Mouse (Mus musculus): ENCODE results near the gene Vps26c.

The Vps26c gene

DNA sequence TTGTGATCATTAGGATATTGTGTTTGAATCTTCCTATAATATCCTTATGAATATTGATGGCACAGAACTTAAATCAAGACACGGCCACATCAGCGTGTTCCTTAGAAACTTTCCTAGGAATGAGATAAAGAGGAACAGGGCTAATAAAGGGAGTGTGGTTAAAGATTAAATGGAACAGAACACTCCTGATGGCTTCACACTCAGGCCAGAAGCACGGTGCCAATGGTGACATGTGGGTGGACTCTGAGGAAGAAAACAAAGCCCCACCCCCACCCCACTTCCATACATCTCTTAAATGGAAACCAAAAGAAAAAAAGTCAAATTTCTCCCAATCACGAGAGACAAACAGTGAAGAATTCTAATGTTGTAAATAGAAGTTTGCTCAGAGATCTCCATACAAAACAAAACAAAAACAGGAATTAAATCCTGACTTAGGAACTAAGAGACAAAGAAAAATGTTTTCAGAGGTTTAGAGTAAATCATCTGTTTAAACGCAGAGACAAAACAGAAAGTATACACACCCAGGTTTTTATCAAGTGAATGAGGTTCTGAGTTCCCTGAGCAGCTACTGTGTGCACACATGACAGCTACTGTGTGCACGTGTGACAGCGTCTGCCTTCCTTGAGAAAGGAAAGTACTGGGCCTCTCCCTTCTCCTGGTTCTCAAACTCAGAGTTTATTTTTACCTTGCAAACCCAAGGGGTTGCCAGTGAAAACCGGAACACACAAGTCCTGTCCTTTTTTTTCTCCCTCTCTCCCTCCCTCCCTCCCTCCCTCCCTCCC lies 19.3 kb upstream of the Vps26c start:
- DNase-seq = peak; percentile 27

DNA sequence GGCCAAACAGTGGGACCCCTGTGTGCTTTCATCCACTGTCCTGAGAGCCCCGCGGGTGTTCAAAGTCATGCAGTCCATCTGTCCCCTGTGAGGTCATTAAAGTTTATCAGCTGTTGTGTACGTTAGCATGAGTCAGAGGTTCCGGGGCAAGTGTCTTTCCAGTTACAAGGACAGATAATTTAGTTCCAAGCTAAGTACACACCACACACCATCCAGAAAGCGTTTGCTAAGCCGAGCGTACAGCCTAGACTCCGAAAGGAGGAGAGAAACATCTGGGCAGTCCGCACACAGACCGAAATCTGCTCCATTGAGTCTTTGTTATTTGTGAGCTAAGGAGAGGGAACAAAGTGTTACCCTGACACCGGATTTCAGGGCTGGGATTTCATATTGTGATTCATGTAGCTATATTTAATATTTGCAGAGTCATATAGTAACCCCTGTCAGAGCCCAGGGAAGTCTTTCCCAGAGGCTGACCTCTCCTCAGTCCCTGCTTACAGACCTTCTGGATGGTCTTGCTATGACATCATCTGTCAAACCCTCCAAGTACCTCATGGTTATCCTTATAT lies 18.0 kb upstream of the Vps26c start:
- no peak for DNase-seq

DNA sequence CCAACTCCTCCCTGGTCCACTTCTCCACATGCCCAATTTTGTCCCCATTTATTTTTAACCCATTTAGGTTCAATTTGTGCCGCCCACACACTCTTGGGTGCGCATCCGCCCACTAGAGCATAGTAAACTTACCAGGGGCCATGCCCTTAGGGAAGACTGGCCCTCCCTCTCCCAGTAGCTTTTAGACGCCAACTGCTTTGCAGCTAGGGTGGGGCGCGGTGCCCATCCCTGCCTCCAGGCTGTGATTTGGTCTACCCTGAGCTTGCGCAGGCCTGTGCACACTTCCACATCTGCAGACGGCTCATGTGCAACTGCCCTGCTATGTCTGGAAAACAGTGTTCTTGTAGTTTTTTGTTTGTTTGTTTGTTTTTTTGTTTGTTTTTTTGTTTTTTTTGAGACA lies 16.3 kb upstream of the Vps26c start:
- DNase-seq = no peak

DNA sequence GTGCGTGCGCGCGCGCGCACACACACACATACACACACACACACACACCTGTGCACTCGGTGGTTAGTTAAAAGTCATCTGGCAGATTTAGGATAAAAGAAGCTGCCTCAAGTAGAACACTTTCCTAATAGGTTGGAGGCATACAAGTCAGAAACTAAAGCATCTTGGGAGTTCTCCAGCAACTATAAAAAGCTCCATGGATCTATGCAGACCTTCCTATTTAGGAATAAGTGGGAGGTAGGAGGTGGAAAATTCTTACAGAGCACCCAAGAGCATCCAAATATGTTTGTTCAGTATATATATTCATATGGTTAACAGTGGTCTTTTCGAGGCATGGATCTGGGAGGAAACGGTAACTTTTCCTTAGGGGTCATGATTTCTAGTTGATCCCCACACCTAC lies 13.5 kb upstream of the Vps26c start:
- no peak for DNase-seq

DNA sequence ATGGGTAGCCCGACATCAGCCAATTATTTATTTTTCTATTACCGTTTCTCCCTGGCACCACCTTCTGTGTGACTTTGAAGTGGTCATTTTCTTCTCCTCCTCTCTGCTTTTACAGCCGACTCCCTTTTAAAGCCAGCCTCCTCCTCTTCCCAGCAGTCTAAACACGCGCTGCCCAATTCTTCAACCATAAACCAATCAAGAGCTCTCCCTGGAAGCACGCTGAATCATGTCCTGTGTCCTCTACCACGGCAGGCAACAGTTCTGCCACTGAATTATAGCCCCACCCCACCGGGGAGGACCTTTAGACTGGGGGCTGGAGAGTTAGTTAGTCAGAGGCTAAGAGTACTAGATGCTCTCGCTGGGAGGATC lies 10.5 kb upstream of the Vps26c start:
- DNase-seq = peak; percentile 71

DNA sequence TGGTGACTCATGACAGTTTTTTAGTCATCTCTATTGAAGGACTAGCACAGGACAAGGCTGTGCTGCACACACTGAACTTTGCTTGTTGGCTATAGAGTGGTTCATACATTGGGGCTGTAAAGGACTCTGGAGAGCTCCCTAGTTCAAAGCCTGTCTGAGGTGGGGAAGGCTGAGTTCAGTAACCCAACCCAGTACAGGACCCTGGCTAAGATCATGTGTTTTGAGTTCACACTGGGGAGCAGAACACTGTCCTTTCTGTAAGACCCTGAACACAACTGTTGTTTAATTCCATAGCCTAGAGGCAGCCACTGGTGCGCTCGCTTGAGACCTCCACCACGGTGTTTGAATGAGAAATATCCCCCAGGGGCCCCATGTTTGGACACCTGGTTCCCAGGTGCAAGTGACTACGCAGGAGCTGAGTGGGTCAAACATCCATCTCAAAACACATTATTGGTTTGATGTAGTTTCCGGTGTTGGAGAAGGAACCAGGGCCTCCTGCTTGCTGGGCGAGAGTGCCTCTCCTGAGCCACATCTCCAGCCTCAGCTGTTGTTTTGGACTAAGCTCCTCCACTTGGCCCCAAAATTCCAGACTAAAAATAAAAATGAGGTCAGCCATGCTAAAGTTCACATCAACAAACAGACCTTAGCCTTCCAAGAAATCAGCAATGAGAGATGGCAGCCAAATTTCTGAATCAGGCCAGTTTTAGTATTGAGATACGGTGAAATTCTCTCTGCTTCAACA lies 10.0 kb upstream of the Vps26c start:
- DNase-seq = peak; percentile 76

DNA sequence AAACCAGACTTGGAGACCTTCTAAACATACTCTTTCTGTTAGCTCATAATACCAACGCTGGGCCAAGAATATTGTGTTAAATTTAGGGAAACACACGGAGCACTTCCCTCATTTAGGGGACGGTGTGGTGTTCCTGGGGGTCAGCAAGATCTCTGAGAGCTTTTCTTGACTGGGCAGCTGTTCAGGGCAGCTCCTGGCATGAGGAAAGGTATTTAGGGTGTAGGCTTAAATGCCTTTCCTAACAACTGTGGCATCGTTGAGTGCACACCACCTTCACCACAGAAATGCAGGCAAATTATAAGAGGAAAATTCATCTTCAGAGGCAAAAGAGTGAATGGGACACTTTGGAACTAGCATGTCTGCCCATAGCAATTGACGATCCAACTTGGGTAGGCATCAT lies 9.1 kb upstream of the Vps26c start:
- no peak for DNase-seq

DNA sequence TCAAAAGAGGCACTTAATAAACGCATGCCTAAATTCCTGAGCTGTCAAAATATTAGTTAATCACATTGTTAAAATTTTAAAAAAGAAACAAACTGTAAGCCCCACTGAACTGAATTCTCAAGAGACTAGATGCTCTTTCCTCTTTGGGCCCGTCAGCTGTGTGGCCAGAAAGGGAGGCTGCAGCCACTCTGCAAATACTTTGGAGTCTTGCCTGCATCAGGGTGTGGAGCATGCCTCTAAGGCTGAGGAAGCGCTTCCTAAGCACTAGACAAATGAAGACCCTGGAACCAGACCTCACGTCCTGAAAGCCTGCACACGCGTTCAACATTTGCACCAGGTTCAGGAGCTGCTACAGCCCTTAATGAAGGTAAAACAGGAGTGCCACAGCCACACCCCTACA lies 7.0 kb upstream of the Vps26c start:
- DNase-seq = no peak

DNA sequence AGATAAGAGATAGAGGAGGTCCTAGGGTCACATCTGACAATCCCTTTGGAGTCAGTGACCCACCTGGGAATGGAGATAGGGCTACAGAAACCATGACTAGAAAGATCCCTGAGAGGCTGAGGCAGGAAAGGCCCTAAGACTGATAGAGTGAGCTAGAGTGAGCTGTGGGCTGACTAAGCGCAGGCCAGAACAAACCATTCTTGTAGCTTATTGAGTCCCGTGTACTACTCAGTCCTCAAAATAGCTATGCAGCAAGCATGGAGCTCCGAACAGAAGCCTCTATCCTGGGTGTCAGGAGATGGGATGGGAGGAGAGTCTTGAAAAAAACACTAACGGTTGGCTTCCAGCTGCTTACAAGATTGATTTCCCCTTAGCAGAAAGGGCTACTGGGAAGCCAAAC lies 4.6 kb upstream of the Vps26c start:
- DNase-seq = no peak

DNA sequence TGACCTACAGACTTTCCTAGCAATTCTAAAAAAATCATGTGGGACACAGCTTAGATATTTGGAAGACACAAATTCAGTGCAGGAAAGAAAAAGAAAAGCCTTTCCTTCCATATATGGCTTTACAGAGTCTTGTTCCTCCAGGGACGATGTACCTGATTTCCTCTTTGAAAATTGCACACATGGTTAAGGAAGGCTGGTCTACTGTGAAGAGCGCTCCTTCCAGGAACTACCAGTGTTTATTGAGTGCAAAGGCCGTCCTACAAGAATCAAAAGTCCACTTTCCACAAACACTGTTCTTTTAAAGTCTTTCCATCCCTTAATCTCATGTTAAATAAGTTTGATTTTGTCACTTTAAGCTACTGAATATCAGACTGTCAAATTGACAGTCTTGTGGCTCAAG lies 916 bp upstream of the Vps26c start:
- peak; percentile 40 for DNase-seq

DNA sequence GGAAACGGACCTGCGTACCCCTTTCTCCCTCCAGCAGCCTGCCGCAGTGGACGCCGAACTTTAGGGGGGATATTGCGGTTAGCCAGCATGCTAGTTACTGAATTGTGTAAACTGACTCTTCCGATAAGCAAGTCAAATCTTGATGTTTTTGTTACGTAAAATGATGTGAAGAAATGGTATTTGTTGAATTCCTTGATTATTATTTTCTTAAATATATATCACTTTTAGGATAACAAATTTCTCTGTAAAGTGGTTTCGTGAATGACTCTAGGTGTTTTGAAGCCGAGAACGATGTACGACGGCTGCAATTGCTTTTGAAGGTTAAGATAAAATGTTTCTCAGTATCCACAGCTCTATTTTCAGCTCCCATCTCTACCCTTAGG lies 513 bp upstream of the Vps26c start:
- DNase-seq = peak; percentile 24

DNA sequence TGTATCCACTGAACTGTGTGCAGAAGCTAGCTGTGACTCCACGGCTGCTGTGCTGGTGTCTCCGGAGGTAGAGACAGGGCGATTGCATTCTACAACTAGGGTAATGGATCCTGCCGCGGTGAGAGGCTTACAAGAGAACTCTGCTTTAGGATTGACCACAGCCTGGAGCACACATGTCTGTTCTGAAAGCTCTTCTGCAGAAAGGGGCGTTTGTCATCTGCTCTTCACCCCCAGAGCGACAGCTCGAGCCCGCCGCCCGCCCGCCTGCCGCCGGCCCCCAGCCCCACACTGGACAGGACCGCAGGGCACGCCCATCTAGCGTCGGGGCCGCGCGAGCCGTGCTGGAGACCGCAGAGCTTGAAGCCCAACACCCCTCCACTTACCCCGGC lies 681 bp downstream of the Vps26c start:
- no peak for DNase-seq

DNA sequence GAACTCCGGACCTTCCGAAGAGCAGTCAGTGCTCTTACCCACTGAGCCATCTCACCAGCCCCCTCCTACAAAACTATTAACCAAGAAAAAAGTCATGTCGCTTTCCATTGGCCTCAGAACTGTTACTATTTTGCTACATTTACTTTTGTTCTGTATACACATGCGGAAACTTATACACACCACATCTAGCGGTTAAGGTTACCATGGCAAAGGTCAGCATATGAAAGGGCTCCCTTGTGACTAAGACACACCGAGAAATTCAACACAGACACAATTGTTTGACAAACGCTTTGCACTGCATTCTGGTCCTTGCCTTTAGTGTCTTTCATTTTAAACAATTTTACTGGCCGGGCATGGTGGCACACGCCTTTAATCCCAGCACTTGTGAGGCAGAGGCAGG lies 1.9 kb downstream of the Vps26c start:
- DNase-seq = no peak

DNA sequence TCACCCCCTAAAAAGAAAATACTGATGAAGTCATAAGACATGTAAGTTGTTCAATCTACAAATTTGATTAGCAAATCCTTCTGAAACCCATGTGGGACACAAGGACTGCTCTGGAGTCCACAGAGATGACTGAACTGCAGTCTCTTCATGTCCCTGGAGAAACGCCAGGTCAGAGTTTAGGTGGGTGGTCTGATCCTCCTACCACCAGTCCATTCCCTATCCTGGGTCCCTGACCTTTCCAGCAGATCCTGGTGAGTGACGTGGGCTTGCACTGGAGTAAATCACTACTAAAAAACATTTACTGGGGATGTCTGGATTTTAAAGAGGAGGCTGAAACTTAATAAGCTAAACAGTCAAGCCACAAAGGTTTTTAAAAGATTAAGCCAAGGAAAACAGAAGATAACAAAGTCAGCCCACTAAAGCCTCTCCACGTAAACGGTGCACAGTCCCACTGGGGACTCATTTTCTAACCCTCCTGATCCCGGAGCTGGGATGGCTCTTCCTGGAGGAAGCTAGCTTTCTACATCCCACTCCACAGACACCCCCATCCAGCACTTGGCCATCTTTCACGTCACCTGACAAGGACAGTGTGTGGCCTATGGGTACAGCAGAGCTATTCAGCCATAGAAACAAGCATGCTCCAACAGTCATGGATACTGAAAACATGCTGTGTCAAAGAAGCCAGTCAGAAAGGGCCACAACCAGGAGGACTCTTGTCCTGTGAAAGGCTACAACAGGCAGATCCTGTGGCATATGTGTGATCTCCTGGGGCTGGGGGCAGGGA lies 2.8 kb downstream of the Vps26c start:
- DNase-seq = no peak

DNA sequence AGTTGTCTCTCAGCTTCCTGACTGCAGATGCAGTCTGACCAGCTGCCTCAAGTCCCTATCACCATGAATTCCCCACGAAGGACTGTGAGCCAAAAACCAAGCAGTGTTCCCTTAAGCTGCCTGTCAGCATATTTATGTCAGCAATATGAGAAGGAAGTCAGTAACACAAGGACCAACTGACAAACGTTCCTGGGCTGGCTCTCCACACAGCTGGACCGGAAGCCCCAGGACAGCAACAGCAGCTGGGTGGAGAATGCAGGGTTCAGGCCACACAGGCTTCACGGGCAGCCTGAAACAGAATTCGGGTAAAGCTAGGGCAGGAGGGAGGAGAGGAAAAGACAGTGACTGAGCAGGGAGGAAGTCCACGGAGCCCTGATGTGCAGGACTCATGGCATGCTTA lies 7.6 kb downstream of the Vps26c start:
- DNase-seq = peak; percentile 53

DNA sequence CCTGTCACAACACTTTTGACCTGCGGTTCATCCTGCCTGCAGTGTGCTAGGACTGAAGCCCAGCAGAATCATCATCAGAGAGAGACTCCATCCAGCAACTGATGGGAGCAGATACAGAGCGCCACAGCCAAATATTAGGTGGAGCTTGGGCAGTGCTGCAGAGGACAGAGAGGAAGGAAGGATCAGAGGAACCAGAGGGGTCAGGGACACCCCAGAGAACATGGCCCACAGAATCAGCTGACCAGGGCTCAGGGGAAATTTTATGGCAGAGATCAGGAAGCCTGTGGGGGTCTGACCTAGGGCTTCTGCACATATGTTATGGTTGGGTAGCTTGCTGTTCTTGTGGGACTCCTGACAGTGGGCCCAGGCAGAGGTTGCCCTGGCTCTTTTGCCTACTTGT lies 9.0 kb downstream of the Vps26c start:
- DNase-seq = no peak

DNA sequence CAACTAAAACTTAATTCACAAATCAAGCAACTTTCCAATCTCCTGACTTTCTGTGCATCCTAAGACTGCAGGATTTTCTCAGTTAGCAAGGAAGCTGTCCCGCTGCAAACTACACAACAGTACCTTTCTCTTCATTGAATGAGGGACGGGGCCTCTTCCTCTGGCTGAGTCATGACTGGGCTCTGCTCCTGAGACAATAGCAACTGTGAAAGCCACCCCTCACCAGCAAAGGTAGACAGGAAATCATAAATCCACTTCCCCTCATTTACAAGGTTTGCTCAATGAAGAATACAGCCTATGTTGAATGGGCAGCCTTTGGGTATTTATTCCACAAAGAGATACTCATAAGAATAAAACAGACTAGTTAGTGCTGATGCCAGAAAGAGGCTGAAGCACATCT lies 16.6 kb downstream of the Vps26c start:
- no peak for DNase-seq

DNA sequence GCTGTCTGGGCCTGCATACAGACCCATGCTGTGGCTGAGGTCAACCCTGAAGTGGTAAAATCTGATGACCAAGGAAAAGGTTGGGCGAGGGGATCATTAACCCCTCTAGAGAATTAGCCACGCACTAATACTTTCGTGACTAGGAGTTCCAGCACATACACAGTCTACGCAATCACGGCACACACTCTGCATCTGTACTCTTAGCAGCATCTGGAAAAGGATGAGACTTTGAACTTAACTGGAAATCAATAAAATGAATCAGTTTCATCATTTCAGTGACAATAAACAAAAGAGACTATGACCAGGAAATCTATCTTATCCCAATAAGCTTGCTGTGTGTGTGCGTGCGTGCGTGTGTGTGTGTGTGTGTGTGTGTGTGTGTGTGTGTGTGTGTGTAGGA lies 17.9 kb downstream of the Vps26c start:
- no peak for DNase-seq

DNA sequence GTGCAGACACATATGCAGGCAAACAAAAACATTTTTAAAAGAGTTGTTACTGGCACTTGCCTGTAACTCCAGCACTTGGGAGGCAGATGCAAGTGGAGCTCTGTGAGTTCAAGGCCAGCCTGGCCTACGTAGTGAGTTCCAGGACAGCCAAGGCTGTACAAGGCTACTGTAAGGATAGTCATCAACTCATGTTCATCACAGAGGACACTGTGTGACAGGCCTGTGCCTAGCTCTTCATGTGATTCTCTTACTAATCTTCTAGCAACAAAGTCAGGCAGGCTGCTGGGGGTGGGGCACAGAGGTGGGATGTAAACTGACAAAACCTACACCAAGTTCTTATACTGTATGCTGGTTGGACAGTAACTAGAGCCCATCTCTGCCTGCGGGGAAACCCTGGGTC lies 19.6 kb downstream of the Vps26c start:
- DNase-seq = no peak

DNA sequence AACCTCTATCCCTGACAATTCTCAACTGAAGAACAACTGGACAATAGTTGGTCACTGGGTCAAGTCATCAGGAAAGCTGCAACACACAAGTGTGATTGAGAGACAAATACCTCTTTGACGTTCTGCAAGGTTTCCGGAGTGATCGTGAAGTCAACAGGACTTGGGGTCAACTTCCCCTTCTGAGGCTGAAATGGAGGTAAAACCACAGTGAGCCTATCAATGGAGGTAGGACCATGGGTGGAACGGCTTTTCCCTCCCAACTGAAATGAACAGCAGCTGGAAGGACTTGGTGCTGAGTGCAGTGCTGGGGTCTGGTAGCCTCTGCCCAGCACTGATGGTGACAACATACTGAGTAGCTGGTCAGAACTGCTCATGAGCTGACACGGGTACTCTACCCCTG lies 22.4 kb downstream of the Vps26c start:
- DNase-seq = no peak

DNA sequence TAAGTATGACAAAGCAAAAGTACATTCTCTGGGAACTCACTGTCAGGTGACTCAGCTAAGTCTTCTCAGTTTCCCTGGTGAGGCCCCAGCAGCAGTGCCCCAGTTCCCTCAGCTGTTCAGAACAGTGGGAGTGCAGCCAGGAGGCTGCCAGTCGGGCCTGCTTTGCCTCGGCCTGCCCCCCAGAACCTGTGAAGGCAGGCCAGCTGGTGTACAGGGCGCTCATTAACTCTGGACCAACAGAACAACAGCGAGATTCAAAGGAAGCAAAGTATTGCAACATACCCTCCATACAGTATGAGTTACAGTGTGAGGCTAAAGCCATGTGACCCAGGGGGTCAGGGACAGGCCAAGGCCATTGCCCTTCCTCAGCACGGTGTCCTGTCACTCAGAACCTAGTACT lies 28.7 kb downstream of the Vps26c start:
- DNase-seq = peak; percentile 39

DNA sequence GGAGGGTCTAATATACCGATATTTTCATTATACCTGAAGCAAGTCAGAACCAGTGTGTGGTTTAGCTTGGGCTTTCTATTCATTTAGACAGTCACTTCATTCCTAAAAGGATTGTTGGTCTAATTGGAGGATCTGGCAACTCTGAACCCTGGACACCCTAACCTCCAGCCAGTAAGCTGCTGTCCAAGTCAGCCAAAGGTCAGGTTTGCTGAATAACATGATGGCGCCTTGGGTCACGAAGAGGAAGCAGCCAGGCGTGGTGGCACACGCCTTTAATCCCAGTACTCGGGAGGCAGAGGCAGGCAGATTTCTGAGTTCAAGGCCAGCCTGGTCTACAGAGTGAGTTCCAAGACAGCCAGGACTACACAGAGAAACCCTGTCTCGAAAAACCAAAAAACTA lies 29.5 kb downstream of the Vps26c start:
- DNase-seq = peak; percentile 19

DNA sequence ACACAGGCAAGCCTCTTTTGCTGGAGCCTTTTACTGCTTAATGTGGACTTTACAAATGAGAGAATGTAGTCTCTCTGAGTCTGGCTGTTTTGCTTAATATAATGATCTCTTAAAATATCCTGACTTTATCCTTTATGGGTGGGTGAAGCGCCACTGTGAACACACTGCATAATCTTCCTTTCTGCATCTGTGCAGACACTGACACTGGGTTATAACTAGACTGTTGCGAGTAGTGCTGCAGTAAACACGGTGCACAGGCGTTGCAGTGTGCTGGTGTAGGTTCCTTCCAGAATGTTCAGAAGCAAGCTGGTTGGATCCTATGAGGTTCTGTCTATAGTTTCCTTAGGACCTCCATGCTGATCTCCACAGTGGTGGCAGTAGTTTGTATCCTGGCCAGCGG lies 37.3 kb downstream of the Vps26c start:
- no peak for DNase-seq

DNA sequence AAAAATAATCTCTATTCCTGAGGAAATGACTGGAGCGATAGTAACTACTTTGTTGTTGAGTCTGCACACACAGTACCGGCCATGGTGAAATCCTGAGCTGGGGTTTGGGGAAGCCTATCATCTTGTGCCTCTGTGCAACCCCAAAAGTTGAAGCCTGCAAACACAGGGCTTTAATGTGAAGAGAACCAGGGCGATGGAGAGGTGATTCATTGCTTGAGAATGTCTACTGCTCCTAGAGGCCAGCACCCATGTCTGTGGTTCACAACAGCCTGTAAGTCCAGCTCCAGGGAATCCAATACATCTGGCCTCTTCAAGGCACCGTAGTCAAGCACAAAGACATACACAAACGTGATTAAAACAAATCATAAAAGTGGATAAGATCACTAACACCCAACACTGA lies 39.3 kb downstream of the Vps26c start:
- DNase-seq = no peak

Data from kidney, adult 9 months (tissue).